Mouse (Mus musculus) layer of hippocampus, postnatal 10 days (tissue): ENCODE results near the gene Sgo1. TPM values are rescaled to one million over a fixed set of nuclear protein-coding genes. Genes with fewer than 3 reads are reported as not detected.
"Not testable (repeated sequence)": the region's sequence is repeated elsewhere in the genome, so short reads cannot be mapped to it uniquely, and the experiment has no call there.

Experiments used
- DNase-seq, 2 experiments: peaks; one replicate each; pipeline ENCODE4 v3.0.0; 2021; ENCODE audit warnings: low spot score in 2 of 2
- long read RNA-seq: library from polyadenylated mRNA; stranded (forward); transcript quantifications from one replicate; pipeline ENCODE4 v2.0.0, GENCODE M21; 2023
- total RNA-seq, 2 experiments: library from RNA; stranded (reverse); gene quantifications; 2 replicates each; pipeline ENCODE4 v1.2.3; 2021

The Sgo1 gene
- total RNA-seq = 1 to 10 TPM; 1.0 to 1.2 TPM
- long read RNA-seq, partial matches to known transcripts = 0 of 1 reads
- long read RNA-seq, other reads (novel, unspliced or antisense) = 0 of 1 reads

DNA sequence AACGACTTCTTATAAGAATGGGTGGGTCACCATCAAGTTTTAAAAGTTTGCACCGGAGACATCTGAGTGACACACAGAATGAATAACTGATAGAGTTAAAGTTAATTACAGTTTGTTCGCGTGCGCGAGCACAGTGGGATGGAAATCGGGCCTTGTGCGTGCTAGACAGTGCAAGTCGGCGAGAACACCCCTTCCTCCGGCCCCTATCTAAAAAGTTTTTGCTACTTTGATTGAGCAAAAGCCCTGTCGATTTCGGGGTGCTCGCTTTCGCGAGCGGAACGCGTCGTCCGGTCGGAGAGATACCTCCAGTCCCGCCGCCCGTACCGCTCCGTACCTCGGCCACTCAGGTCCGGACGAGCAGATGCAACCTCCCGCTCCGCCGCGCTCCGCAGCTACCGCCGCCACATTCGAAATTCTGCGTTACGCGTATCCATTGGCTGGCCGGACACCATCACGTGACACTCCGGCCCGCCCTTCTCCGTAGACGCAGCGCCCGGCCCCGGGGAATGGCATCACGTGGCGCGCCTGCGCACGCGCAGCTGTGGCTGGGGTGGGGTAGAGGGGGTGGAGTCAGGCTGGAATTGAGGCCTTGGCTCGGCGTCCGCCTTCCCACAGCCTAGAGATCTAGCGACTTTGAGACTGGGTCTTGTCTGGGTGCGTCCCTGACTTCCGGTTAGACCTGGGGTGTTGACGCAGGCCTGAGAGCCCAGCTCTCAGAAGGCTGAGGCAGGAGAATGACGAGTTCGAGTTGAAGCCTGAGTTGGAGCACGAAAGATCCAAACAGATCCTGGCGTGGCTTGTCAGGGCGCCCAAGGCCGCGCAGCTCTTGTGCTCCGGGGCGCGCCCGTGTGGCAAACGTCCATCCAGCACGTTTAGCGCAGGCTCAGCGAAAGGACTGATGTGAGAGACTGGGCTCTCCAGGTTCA, at the start of gene Sgo1:
Gene Sgo1, minus strand, starts transcription at position 457 of the 926 bp plus-strand sequence.
- peak; percentile 96 to 97 for DNase-seq

DNA sequence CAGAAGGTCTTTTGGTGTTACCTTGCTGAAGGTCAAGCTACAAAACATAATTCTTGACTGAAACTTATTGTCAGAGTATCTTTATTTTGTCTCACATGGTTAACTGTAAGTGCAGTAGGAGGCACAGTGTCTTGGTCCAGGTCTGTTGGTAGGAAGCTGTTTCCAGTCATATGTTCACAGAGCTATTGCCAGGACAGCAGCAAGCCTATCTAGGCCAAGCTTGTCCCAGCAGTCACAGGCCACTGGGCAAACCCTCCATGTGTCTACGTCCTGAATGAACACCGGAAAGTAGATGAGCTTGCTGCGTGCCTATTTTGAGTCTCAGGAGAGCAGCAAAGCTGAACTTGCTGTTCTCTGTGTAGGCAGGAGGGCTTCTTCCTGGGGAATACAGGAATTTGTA, 29.8 kb upstream of the Sgo1 start:
- DNase-seq = not testable (repeated sequence)

DNA sequence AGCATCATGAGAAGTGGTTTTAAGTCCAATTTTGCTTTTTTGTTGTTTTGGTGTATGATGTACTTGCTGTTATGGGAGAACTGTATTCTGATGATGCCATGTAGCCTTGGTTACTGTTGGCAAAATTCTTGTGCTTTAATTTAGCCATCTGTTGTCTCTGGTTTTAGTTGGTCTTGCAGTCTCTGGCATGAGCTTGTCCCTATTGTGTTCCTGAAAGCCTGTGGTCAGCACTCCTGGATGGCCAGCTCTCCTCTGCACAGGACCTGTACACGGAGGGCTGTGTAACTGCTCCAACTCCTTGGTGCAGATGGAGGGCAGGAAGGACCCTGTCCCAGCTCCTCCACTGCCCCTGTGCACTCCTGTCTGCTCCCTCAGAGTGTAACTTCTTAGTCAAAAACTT, 29.3 kb upstream of the Sgo1 start:
- no peak for DNase-seq

DNA sequence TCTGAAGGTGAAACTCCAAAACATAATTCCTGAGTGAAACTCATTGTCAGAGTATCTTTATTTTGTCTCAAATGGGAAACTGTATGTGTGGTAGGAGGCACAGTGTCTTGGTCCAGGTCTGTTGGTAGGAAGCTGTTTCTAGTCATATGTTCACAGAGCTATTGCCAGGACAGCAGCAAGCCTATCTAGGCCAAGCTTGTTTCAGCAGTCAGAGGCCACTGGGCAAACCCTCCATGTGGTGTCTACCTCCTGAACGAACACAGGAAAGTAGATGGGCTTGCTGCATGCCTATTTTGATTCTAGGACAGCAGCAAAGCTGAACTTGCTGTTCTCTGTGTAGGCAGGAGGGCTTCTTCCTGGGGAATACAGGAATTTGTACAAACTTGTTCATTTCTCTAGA, 26.0 kb upstream of the Sgo1 start:
- not testable (repeated sequence) for DNase-seq

DNA sequence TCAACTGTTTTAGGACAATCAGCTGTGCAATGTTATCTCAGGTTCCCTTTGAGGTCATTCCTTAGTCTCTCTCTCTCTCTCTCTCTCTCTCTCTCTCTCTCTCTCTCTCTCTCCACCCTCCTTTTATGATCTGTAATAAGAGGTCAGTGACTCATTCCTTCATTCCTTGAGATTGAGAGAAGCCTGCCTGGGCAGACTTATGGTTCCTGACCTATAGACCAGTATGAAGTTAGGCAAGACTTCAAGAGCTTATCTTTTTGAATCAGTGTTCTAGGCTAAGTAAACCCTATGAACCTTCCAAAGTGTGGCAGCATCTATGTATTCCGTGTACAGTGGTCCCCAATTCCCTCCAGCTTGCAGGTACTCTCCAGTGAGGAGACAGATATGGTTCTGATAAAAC, 25.3 kb upstream of the Sgo1 start:
- no peak for DNase-seq

DNA sequence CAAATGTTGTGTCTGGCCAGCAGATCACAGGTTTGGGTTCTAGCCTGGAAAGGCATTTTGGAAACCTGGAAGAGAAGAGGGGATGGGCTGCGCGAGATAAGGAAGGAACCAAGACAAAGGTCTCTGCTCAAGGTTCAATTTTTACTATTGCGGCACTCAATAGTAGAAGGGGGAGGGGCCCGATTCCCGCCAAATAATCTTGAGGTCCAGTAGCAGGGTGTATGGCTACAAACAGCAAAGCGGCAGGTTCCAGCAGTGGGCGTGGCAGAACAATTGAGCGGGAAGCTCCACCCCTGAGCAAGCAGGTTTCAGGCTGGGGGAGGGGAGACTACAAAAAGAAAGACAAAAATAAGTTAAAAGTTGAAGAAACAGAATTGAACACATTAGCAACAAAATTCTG, 8.4 kb upstream of the Sgo1 start:
- not testable (repeated sequence) for DNase-seq

DNA sequence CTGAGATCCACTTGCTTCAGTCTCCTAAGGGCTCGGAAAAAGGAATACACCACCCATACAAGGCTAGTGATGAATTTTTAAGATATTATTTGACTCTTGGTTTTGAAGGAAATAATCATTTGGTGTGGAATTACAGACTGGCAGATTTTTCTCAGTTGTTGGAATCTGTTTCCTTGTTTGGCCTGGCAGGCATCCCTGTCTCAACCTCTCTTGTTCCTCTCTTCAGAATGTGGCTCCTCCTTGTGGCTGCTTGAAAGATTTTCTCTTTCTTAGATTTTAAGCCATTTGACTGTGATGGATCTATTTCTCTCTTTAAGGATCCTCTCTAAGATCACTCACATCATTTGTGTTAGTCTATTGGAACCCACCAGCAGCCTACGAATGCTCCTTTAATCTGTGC, 4.9 kb upstream of the Sgo1 start:
- DNase-seq = peak; percentile 18 to 43

DNA sequence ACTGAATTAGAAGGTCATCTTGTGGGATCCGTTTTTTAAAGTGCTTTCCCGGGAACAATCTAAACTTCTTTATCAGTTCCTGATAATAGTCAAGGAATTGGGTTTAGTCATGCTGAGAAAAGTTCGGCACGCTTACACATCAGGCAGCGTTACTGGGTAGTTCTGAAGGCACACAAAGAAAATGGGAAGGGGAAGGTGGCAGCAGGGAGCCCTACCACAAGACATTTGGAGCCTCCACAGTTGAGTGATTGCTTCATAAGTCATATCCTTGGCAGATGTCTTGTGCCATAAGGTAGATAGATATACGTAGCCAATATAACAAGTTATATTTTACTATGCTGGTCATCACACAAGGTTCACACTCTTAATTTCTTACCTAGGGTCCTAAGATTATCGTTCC, 813 bp upstream of the Sgo1 start:
- DNase-seq = no peak

DNA sequence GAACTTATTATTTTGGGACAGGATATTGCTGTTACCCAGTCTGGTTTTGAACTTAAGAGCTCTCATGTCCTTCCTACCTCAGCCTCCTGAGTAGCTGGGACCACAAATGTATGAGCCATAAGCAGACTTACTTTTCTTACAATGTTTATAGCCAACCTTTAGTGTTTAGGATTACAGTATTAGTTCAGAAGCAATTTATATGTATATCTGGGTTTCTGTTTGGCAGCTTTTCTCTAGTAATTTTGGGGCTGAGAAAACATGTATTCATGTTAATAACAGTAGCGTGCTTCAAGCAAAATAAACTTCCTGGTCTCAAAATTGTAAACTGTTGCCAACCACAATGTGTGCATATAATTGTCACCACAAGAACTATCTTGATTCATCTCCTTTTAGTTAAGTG, 812 bp downstream of the Sgo1 start:
- no peak for DNase-seq

DNA sequence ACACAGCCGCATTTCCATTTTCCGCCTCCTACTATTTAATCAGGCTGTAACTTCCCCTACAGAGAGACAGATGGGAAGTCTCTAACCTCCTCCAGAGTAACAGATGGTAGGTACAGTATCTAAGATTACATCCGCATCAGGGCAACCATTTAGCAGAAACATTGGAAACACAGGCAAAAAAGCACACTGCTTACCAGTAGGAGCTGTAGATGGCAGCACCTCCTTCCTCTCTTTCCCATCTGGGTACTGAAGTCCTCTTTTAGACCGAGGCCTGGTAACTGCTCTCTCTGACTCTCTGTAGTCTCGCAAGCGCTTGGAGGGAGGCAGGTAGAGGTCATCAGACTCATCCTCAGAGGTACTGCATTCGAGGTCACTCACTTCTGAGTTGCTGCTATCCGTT, 10.4 kb downstream of the Sgo1 start:
- DNase-seq = peak; percentile 28 to 37

DNA sequence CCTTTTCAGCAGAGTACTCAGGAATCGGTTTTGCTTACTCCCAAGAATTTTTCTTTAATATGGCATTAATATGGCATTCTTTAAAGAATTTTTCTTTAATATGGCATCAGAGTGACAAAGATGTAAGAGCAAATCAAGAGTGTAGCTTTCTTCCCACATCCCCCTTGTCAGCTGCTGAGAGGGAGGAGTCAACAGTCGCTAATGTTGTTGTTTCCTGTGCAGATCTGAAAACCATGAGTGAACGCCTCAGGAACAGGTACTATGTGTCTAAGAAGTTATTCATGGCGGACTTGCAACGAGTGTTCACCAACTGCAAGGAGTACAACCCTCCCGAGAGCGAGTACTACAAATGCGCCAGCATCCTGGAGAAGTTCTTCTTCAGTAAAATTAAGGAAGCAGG, 18.7 kb downstream of the Sgo1 start:
- DNase-seq = no peak

DNA sequence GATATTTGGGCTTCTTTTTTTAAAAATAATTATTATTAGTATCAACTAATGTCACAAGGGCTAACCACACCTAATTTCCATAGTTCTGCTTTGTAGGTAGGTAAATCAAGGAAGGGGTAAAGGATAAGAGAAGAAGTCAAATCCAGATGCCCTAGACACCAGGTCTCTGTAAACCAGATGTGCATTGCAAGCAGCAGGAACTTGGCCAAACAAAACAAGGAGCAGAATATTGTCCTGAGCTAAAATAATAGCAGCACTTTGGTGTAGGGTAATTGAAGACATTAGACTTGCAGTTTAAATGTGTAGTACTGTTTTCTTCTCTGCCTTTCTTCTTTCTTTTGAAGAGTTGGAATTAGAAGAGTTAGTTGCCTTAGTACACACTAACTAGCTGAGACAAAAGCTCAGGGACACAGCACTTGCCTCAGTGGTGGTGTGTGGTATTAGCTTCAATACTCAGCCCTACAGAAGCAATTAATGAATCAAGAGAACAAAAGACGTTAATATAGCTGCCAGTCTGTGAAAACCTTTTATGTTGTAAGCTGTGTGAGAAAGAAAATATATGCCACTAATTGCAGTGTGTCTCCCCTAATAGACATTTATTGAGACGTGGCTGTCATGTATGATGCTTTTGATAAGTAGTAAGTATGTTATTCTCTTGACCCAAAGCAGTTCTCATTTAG, 24.3 kb downstream of the Sgo1 start:
- DNase-seq = no peak

DNA sequence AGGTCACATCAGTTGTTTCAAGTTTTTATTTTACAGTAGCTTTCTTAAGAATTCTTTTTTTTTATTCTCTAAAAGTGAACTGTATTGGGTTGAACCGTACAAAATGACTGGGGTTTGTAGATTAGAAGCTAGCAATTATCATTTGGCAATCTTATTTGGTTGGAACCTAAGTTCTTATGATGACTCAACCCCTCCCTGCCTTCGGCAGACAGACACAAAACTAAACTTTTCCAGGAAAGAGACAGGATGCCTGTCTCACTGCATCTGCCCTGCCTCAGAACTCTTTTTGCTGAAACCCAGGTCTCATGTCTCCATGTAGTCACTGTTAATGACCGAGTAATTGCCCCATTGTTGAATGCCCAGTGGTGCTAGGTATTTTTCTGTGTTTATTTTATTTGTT, 24.9 kb downstream of the Sgo1 start:
- no peak for DNase-seq

DNA sequence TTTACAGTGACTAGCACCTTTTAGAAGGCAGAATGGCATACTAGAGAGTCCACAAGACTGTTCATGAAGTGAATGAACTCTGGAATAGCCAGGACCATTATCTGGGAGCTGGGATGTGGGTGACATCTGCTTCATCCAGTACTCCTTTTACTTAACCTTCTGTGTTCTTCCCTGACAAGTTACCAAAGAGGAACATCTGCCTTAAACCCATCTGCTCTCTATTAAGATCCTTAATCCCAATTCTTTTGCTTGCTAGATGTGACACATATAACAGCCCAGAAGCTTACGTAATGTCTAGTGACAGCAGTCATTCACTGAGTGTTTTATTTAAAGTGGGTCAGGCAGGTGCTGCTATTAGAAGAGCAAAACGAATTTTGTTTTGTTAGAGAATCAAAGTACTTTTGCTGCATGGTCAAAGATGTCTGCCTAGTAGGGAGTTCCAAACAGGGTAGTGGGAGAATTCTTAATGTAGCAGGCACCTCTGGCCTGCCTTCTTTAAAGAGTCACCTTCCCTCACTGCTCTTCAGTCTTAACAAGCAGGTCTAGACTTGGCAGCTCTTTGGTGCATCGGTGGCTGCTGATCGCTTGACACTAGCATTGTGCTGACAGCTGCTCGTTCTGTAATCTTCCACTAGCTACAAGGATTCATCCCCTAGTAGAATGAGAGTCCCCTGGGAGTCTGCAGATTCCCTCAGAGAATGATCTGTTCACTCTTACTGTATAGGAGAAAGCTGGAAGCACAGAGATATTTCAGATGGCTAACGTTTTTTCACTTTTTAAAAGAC, 27.9 kb downstream of the Sgo1 start:
- DNase-seq = no peak

DNA sequence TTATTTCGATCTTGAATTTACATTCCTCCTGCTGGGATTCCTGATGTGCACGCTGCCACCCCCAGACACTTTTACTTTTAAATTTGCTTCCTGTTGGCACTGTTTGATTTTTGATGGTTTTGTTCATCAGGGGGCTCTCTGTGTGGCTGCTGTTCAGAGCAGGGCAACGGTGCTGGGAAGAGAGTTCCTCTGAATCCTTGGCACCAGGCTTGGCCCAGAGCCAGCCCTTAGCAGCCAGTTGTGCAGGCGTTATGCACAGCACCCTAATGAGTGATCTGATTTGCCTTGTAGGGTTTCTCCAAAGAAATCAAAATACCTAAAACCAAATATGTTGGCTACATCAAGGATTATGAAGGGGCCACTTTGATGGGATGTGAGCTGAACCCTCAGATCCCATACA, 29.4 kb downstream of the Sgo1 start:
- DNase-seq = peak; percentile 28 to 61

DNA sequence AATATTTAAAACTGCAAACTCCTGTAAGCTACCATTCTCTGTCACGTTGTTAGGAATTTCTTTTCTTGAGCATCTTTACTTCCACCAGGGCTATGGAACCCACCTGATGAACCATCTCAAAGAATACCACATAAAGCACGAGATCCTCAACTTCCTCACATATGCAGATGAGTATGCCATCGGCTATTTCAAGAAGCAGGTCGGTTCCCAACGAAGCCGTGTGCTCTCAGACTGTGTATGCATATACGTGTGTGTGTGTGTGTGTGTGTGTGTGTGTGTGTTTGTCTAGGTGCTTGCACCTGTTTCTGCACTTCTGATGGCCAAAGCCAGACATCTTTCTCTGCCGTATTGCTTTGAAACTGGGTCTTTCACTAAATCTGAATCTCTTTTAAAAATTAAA, 29.9 kb downstream of the Sgo1 start:
- DNase-seq = no peak

DNA sequence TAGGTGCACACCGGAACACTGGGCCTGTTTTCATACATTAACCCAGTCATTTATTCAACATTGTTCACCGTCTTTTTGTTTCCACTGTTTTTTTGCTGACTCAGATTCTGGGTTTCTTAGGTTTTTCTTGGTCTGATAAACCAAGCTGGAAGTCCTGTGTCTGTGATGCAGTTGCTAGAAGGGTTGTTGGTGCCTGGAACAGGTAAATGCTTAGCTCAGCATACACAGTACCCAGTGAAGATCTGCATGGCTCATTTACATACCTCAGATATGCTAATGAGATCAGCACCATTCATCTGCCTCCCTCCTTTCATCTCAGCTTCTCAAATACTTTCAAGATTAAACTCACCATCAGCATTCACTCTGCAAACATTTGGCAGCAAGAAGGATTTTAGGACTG, 30.5 kb downstream of the Sgo1 start:
- DNase-seq = no peak

DNA sequence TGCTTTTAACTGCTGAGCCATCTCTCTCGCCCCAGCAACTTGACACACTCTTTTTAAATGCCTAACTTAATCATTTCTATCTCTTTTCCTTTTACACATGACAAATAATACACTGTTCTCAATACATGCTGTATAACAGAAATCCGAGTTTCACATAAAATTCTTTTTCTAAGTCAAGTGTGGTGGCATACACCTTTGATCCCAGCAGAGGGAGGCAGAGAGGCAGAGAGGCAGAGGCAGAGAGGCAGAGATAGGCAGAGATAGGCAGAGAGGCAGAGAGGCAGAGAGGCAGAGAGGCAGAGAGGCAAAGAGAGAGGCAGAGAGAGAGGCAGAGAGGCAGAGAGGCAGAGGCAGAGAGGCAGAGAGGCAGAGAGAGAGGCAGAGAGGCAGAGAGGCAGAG, 31.7 kb downstream of the Sgo1 start:
- not testable (repeated sequence) for DNase-seq

DNA sequence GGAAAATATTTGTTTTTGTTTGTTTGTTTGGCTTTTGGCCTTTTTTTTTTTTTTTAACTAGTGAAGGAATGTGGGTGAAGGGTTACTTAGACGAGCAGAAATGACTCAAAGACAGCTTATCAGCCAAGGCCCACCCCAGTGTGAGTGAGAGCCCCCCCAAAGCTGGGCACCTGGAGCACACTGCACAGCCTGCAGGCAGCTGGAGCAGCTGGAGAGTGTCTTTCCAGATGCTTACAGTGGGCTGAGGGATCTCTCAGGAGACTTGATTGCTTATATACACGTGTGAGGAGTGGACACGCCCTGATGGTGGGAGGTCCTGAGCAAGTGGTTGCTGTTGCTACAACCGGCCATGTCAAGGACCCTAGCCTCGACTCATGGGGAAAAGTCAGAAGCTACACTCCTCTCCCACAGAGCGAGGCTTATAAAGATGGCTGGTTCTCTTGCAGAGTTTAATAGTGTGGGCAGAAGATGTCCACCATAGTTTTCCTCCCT, 32.7 kb downstream of the Sgo1 start:
- DNase-seq = no peak

DNA sequence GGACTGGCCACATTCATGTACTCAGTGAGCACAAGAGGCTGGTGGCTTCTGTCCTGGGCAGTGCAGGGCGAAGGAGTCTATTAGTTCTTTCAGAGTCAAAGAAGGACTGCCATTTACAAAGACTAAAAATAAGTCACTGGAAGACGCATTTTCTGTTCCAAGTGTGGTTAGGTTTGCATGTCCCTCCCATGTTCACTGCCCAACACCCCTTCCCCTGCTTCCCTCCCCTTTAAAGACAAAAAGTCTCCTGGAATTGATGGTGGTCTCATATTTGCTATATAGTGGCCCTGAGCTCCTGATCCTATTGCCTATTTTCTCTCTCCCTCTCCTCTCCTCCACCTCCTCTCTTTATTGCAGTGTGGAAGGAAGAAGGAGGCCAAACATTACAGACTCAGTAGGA, 33.2 kb downstream of the Sgo1 start:
- DNase-seq = no peak

DNA sequence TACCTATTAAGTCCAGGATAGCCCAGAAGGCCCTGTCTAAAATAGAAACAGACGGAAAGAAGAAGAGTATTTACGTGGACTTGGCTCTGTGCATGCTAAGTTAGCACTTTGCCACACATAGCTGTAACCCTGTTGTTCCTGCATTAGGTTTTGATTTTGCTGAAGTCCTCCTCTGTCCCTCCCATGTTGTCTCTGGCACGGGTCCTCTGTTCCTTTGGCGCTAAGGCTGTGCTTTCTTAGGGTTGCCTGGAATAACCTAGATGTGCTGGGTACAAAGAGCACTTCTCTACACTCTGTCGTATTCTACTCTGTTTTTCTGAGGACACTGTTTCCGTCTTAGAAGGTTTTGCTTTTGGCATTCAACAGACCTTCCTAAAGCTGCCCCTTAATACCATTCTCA, 34.1 kb downstream of the Sgo1 start:
- no peak for DNase-seq
